Mouse (Mus musculus) common myeloid progenitor, adult 5-6 weeks (primary cell): ENCODE data around the gene Abca16. TPM values are rescaled to one million over a fixed set of nuclear protein-coding genes. Genes with fewer than 3 reads are reported as not detected.

Experiments
- ATAC-seq: replicated peaks from 2 replicates; pipeline ENCODE4 v1.8.0; 2016; ENCODE audit warnings: low read depth, mild to moderate bottlenecking, moderate TSS enrichment, inconsistent platforms; ENCODE audit not compliant: poor library complexity, severe bottlenecking
- total RNA-seq: library from RNA; stranded (forward); fragments of 200-1000, 187-1606 nt; gene quantifications from 2 replicates; pipeline ENCODE4 v1.2.3, GENCODE M21; 2017

Gene Abca16
- not detected in 2 replicates for total RNA-seq

- no peak for ATAC-seq
These were observed at the start of gene Abca16 for GRCm38 (mm10) chr7:120409447-120409846. Gene Abca16 (plus strand): TSS chr7:120409647.

- ATAC-seq = no peak; the same call in 1 of the 2 replicates
These were observed 48.3 kb upstream of the Abca16 start for GRCm38 (mm10) chr7:120361159-120361558.

DNA sequence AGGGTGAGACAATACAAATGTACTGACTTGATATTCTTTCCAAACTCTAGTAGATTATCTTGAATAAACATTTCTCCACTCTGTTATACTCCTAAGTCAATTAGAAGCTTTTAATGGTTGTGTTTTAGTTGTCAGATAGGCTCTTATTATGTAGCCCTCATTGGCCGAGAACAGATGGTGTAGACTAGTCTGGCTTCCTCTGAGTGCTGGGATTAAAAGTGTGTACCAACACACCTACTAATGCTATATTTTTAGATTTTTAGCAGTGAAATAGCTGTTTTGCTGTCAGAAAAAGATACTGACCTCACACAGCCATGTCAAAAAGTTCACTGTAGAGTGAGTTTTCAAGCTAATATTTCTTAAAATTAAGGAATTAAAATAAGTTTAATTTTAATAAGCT is 2.9 kb downstream of the Abca16 start:
- no peak for ATAC-seq

DNA sequence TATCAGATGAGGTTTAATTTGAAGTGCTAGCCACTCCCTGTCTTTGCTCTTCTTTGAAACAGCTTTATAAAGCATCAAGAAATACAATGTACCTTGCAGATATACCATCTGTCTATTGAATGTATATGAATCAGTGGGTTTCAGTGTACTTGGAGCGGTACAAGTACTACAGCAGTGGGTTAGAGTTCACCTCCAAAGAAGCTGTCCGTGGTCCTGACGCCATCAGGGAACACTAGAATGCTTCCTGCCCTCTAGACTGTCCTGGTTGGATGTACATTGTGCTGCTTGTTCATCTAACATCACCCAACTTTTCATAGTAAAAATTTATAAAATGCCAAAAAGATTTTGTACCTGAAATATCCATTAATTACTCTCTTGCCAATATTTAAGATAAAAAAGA is 17.2 kb downstream of the Abca16 start:
- no peak for ATAC-seq

GRCm38 (mm10) chr7:120431464-120431863 is 22.0 kb downstream of the Abca16 start:
- ATAC-seq = no peak

GRCm38 (mm10) chr7:120503891-120504662 is 94.6 kb downstream of the Abca16 start:
- no peak for ATAC-seq

- ATAC-seq = no peak
These were observed 95.2 kb downstream of the Abca16 start for GRCm38 (mm10) chr7:120504663-120504979.

GRCm38 (mm10) chr7:120534805-120535204 is 125.4 kb downstream of the Abca16 start:
- ATAC-seq = no peak

DNA sequence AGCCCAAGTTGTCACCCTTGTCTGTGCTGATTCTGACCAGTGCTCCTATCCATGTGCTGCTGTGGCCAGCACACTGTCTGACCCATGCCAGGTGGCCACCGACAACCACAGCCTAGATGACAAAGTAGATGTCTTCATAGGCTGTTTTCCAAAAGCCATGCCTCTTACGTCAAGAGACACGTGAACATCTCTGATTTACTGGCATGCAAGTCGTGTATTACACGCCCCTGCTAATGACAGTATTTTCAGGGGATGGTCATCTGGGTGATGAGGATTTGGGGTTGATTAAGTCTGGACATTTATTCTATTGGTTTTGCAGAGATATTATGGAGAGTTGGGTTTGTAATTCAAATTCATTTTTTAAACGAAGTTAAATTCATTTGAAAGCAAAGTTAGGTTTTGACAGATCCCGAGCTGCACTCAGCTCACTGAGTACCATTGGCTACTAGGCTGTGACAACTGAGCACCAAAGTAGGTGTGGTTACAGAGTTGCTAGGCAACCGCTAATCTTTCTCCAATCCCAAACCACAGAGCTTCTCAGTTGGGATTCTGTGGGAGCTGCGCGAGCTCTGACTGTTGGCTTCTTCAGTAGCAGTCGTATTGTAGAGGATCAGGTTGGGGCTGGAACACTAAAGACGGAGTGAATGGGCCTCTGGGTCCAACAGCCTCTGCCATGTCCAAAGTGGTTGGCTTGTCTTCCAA is 143.2 kb downstream of the Abca16 start:
- no peak for ATAC-seq

DNA sequence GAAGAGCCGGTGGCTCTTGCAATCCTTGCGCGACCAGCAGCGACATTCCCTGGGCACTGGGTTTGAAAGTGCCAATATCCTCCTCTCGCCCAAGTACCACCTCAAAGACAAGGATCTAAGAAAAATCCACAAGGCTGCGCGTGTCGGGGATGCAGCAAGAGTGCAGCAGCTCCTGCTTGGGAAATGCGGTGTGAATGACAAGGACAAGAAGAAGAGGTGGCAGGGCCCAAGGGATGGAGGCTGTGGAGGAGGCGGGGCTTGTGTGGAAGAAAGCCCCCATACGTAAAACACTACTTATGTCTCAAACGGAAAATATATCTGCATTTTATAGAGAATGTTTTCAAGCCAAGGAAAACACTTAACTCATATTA is 143.7 kb downstream of the Abca16 start:
- ATAC-seq = no peak

- no peak for ATAC-seq
These were observed 157.9 kb downstream of the Abca16 start for GRCm38 (mm10) chr7:120567366-120567765.

DNA sequence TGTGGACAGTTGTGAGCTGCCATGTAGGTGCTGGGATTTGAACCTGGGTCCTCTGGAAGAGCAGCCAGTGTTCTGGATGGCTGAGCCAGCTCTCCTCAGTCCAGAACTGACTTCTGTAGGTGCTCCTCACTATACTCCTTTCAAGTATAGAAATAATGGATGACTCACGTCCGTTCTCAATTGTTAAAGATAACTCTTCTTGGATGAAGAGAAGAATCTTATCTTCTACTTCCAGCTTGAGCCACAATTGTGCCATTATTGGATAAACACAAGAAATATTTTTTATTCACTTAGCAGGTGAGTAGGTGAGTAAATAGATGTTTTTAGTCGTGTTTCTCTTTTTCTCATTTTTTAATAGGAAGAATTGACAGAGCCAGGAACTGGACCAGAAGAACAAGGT is 167.1 kb downstream of the Abca16 start:
- no peak for ATAC-seq

Other genes starting within 250 kb of the Abca16 start
- not detected in 2 replicates for gene Anks4b, start 235.8 kb upstream of the Abca16 start, total RNA-seq
- gene Crym, start 207.5 kb upstream of the Abca16 start, total RNA-seq = not detected in 2 replicates
- gene Abca14, start 205.7 kb upstream of the Abca16 start, total RNA-seq = not detected in 2 replicates
- not detected in 2 replicates for gene Abca15, start 81.0 kb upstream of the Abca16 start, total RNA-seq
- gene Uqcrc2, start 225.5 kb downstream of the Abca16 start, total RNA-seq = 142 and 147 TPM in 2 replicates